Mouse (Mus musculus) olfactory bulb, adult 2 months (tissue): ENCODE results near the gene Iqgap1.

Source experiments
- CTCF ChIP-seq: fragments of 200-500 bp; IDR thresholded peaks from 2 replicates; pipeline ENCODE4 v1.5.1; 2012; ENCODE audit warnings: low read depth, mild to moderate bottlenecking, low read length, moderate library complexity; ENCODE audit not compliant: insufficient read depth
- POLR2A ChIP-seq: fragments of 200-500 bp; IDR thresholded peaks from 2 replicates; pipeline ENCODE4 v1.6.1; 2012; ENCODE audit warnings: mild to moderate bottlenecking, low read depth, low read length, moderate library complexity; ENCODE audit not compliant: insufficient read depth

GRCm38 (mm10) chr7:80833651-80834532 lies 8.1 kb upstream of the Iqgap1 start:
- TF ChIP-seq POLR2A (no peak), CTCF (no peak)
